Mouse (Mus musculus) myocyte (in vitro differentiated cells): ENCODE measurements at regions not wholly inside any gene's neighbourhood (a gene's known extent, or its start where the extent isn't known, plus 50 kb on each side); places are given as distances from the start of the nearest gene placed in this dataset.

Experiments
- H3K27me3 ChIP-seq: one replicate; pipeline ENCODE4 v1.6.1; 2011; ENCODE audit not compliant: control insufficient read depth, insufficient read depth, insufficient read length
- H3K36me3 ChIP-seq: one replicate; pipeline ENCODE4 v1.6.1; 2011; ENCODE audit not compliant: control insufficient read depth, insufficient read depth
- H3K4me2 ChIP-seq: one replicate; pipeline ENCODE4 v1.6.1; 2011; ENCODE audit warnings: low read depth, control low read depth
- H3K4me3 ChIP-seq: one replicate; pipeline ENCODE4 v1.5.1; 2011; ENCODE audit warnings: mild to moderate bottlenecking, control low read depth, moderate library complexity
- H3K79me2 ChIP-seq: one replicate; pipeline ENCODE4 v1.6.1; 2011; ENCODE audit not compliant: control insufficient read depth, insufficient read depth
- H3ac ChIP-seq: one replicate; pipeline ENCODE4 v1.6.1; 2011; ENCODE audit not compliant: control insufficient read depth, insufficient read length
- CEBPB ChIP-seq: IDR thresholded peaks from 2 replicates; pipeline ENCODE4 v1.6.1; 2011; ENCODE audit warnings: mild to moderate bottlenecking, moderate library complexity; ENCODE audit not compliant: poor library complexity, insufficient read depth, severe bottlenecking
- E2F4 ChIP-seq: IDR thresholded peaks from one replicate; pipeline ENCODE4 v1.6.1; 2011; ENCODE audit warnings: mild to moderate bottlenecking, control low read depth, moderate library complexity; ENCODE audit not compliant: insufficient read depth
- MAX ChIP-seq: IDR thresholded peaks from one replicate; pipeline ENCODE4 v1.6.1; 2011; ENCODE audit warnings: low read depth, mild to moderate bottlenecking, control low read depth
- MYOD1 ChIP-seq, 3 experiments: IDR thresholded peaks; one replicate each; pipeline ENCODE4 v1.6.1; 2011; ENCODE audit warnings: control low read depth in 2 of 3, low read depth in 2 of 3, mild to moderate bottlenecking in 2 of 3, moderate library complexity in 1 of 3; ENCODE audit not compliant: insufficient read length in 2 of 3, control insufficient read depth in 1 of 3
- MYOG ChIP-seq, 3 experiments: IDR thresholded peaks; one replicate each; pipeline ENCODE4 v1.6.1; 2011; ENCODE audit warnings: control low read depth in 2 of 3, low read depth in 2 of 3, mild to moderate bottlenecking in 2 of 3; ENCODE audit not compliant: insufficient read length in 2 of 3, control insufficient read depth in 1 of 3, insufficient read depth in 1 of 3
- POLR2A ChIP-seq: IDR thresholded peaks from one replicate; pipeline ENCODE4 v1.6.1; 2011; ENCODE audit warnings: low read depth, mild to moderate bottlenecking, control low read depth, moderate library complexity; ENCODE audit not compliant: insufficient read length
- POLR2AphosphoS2 ChIP-seq: IDR thresholded peaks from one replicate; pipeline ENCODE4 v1.6.1; 2011; ENCODE audit warnings: low read depth, control low read depth; ENCODE audit not compliant: insufficient read length
- REST ChIP-seq: IDR thresholded peaks from one replicate; pipeline ENCODE4 v1.6.1; 2011; ENCODE audit warnings: mild to moderate bottlenecking, control low read depth, moderate library complexity; ENCODE audit not compliant: insufficient read depth, insufficient read length
- SRF ChIP-seq: IDR thresholded peaks from one replicate; pipeline ENCODE4 v1.6.1; 2011; ENCODE audit warnings: low read depth; ENCODE audit not compliant: control insufficient read depth, insufficient read length
- TCF12 ChIP-seq: IDR thresholded peaks from one replicate; pipeline ENCODE4 v1.6.1; 2011; ENCODE audit warnings: mild to moderate bottlenecking, control low read depth; ENCODE audit not compliant: poor library complexity, insufficient read depth, severe bottlenecking
- TCF3 ChIP-seq: IDR thresholded peaks from one replicate; pipeline ENCODE4 v1.6.1; 2011; ENCODE audit warnings: low read depth, control low read depth; ENCODE audit not compliant: insufficient read length
- USF1 ChIP-seq: IDR thresholded peaks from one replicate; pipeline ENCODE4 v1.6.1; 2011; ENCODE audit warnings: low read depth, mild to moderate bottlenecking, control low read depth, moderate library complexity

DNA sequence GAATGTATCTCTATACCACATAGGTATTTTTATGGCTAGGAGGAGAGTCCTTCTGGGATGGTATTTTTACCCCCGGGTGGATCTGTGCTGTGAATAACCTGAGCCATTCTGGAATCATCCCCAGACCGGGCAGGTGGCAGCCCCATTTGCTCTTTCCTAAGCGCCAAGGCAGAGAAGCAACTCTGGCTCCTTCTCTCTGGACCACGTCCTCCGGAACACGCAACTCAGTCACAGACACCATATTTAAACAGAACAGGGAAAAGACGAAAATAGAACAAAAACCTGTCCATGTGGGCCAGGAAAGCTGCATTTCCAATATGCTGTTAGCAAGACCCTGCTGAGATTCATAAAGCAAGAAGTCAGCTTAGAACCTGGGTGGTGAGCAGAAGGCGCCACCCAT, 389.6 kb downstream of the Bcl11a start:
- Histone ChIP-seq H3K27me3 (no peaks in the 10 kb centered on the region), H3K79me2 (no peaks in the 10 kb centered on the region), H3K36me3 (no peaks in the 10 kb centered on the region), H3K4me3 (no peak overlapping the region), H3K4me2 (no peak overlapping the region), H3ac (no peak overlapping the region)
- TF ChIP-seq POLR2AphosphoS2, result no peak
- TF ChIP-seq SRF, result no peak
- TF ChIP-seq TCF3, result no peak
- TF ChIP-seq E2F4, result no peak
- no peak for TF ChIP-seq MAX
- no peak for TF ChIP-seq POLR2A
- TF ChIP-seq CEBPB, result no peak
- TF ChIP-seq TCF12, result no peak
- TF ChIP-seq REST, result no peak

DNA sequence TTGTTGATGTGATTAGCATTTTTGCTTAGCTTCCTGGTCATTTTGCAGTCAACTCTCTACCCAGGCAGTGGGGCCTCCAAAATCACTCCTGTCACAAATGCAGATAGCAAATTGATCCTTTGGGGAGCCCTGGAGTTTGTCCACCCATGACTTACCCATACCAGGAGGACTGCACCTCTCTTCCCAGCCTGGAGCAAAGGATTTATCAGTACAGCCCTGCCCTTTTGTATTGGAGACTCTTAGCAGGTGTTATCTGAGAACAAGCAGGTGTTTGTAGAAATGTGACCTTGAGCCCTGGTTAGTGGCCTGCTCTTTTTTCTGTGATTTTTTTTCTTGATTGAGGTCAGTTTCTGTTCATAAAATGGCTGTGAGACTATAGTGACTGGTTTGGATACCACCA, 392.6 kb downstream of the Bcl11a start:
- H3K36me3 ChIP-seq, result no peaks in the 10 kb centered on the region
- no peak overlapping the region for H3ac ChIP-seq
- no peak overlapping the region for H3K4me2 ChIP-seq
- no peaks in the 10 kb centered on the region for H3K27me3 ChIP-seq
- no peaks in the 10 kb centered on the region for H3K79me2 ChIP-seq
- no peak for TF ChIP-seq TCF12
- TF ChIP-seq MAX, result no peak
- no peak for TF ChIP-seq POLR2AphosphoS2
- TF ChIP-seq MYOD1 (IDR thresholded peaks at IDR 0.05; ENCODE audit: control insufficient read depth in 1 of 3, insufficient read length in 2 of 3, low read depth in 2 of 3), result no peak
- TF ChIP-seq E2F4, result no peak
- no peak for TF ChIP-seq REST
- no peak for TF ChIP-seq CEBPB
- no peak for TF ChIP-seq MYOG (IDR thresholded peaks at IDR 0.05; ENCODE audit: control insufficient read depth in 1 of 3, insufficient read depth in 1 of 3, insufficient read length in 2 of 3, low read depth in 2 of 3)
- H3K4me3 ChIP-seq, result no peak overlapping the region

DNA sequence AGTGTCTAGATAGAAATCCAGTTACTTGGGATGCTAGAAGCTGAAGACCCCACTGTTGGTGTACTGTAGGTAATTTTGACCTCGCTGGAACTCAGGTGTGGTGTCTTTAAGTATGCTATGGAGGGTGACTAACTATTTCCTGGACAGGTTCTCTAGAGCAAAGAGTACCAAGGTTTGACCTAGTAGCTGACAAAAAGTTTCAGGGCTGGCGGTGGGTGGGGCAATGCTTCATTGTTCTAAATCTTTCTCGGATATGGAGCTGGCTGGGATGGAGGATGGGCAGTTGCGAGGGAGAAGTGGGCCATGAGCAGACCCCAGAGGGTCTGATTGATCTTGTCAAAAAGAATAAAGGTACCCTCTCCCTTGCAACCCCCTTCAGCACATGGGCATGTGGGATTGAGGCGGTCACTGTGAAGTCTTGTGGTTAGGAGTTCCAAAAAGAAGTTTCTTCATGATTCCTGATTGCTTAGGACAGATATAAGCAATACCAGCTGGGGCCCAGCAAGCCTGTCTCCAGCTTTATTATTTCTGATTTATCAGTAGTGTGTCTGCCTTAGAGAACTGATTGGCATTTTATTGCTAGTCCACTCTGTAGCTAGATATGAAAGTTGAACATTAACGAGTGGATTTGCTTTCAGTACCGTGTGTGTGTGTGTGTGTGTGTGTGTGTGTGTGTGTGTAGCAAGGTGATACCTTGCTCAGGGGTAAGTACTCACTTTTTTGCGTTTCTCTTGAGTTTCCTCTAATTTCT, 394.9 kb downstream of the Bcl11a start:
- no peak overlapping the region for H3K4me2 ChIP-seq
- no peaks in the 10 kb centered on the region for H3K79me2 ChIP-seq

DNA sequence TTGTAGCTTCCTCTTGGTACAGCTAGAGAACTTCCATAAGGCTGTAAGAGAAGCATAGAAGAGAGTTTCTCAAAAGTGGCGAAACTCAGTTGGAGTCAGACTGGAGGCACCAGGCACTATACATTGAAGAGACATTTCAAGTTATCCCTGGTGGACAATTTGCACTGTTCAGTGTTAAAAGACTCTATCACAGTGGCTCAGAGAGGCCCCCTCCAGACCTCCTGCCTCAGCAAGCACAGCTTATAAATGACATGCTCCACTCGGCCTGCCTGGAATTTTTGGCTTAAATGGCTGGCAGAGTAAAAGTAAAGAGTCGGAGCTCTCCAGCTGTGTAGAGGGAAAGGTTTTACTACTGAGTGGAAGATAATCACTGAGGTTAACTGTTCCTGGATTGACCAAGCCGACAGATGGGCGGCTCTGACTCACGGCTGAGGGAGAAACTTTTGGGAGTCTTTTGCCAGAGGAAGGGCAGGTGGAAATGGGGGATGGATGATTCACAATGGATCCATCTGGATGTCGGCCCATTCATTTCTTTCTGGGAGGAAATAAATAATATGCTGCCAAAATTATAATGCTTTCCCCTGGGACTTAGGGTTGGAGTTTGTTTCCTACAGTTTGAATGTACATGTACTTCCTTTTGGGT, 395.6 kb downstream of the Bcl11a start:
- Histone ChIP-seq H3K27me3 (no peaks in the 10 kb centered on the region), H3K4me2 (no peak overlapping the region)
- TF ChIP-seq MYOG (IDR thresholded peaks at IDR 0.05; ENCODE audit: control insufficient read depth in 1 of 3, insufficient read depth in 1 of 3, insufficient read length in 2 of 3, low read depth in 2 of 3) (no peak), TCF12 (no peak), E2F4 (no peak), SRF (no peak), CEBPB (no peak), REST (no peak), MYOD1 (IDR thresholded peaks at IDR 0.05; ENCODE audit: control insufficient read depth in 1 of 3, insufficient read length in 2 of 3, low read depth in 2 of 3) (no peak), TCF3 (no peak), POLR2A (no peak), MAX (no peak), POLR2AphosphoS2 (no peak), USF1 (no peak)

More for the DNA sequence above, 394.9 kb downstream of the Bcl11a start:
- H3ac ChIP-seq, result no peak overlapping the region
- no peak for TF ChIP-seq USF1
- no peak for TF ChIP-seq TCF12
- TF ChIP-seq MYOG (IDR thresholded peaks at IDR 0.05; ENCODE audit: control insufficient read depth in 1 of 3, insufficient read depth in 1 of 3, insufficient read length in 2 of 3, low read depth in 2 of 3), result no peak
- no peak for TF ChIP-seq TCF3
- no peak for TF ChIP-seq POLR2AphosphoS2
- no peaks in the 10 kb centered on the region for H3K27me3 ChIP-seq
- no peak overlapping the region for H3K4me3 ChIP-seq
- H3K36me3 ChIP-seq, result no peaks in the 10 kb centered on the region

DNA sequence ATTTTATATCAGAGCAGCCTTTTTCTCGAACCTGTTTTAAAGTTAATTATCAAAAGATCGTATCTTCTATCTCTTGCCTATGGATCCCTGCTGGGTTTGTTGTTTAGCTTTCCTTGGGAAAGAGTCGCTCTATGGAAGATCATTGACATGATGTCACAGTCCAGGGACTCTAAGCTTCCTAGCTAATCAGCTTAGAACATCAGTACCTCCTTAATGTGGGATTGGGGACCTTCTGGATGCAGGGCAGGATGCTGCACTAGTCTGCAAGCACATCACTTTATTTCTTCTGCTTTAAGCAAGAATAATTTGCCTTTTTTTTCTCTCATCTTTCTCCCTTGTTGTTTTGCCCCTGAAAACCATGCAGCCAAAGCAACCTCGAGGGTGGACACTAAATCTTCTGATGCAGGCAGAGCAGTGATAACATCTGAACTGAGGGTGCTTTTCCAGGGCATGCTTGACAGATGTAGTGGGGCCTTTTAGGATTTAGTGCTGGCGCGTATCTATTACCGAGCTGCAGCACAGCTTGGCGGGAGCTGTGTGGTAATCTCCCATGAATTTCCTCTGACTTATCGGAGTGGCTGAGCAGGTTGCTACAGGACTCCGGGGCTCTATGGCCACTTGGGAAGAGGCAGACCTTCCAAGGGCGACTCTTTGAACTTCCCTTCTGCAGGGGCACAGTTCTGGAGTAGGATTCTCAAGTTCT, 425.0 kb downstream of the Bcl11a start:
- Histone ChIP-seq H3ac (no peak overlapping the region), H3K4me2 (no peak overlapping the region), H3K4me3 (no peak overlapping the region), H3K79me2 (no peaks in the 10 kb centered on the region), H3K27me3 (no peaks in the 10 kb centered on the region), H3K36me3 (no peaks in the 10 kb centered on the region)
- TF ChIP-seq MYOG (IDR thresholded peaks at IDR 0.05; ENCODE audit: control insufficient read depth in 1 of 3, insufficient read depth in 1 of 3, insufficient read length in 2 of 3, low read depth in 2 of 3) (no peak), CEBPB (no peak), SRF (no peak), MAX (no peak), E2F4 (no peak), TCF12 (no peak), POLR2A (no peak), REST (no peak), POLR2AphosphoS2 (no peak), MYOD1 (IDR thresholded peaks at IDR 0.05; ENCODE audit: control insufficient read depth in 1 of 3, insufficient read length in 2 of 3, low read depth in 2 of 3) (no peak), USF1 (no peak), TCF3 (no peak)

More for the DNA sequence above, 395.6 kb downstream of the Bcl11a start:
- H3ac ChIP-seq, result no peak overlapping the region
- no peaks in the 10 kb centered on the region for H3K36me3 ChIP-seq
- H3K4me3 ChIP-seq, result no peak overlapping the region
- no peaks in the 10 kb centered on the region for H3K79me2 ChIP-seq
